ENCODE assay signal across 11 mouse cellular contexts in genomic region chr10:67100011-67100661, GRCm38 (mm10). TPM values are rescaled to one million over a fixed set of nuclear protein-coding genes. Genes with fewer than 3 reads are reported as not detected.
DNase-seq lines count a peak whose midpoint lies in the region; ATAC-seq and TF ChIP-seq lines count a peak whose summit lies in the region.
"Had no signal": no experiment of that assay in that cellular context is flagged by ENCODE, and none has a peak within 500 bp of the region (broad histone marks: within the 10 kb centered on the region; RNA-seq: fewer than 3 reads in every experiment).

No protein-coding gene starts in this region.

- H3K36me3 ChIP-seq in hindbrain, postnatal 0 days (ENCODE audit: insufficient read depth, low read length), result no peaks in the 10 kb centered on the region
- H3K36me3 ChIP-seq in hindbrain, embryonic 10.5 days, result no peaks in the 10 kb centered on the region
- H3K36me3 ChIP-seq: lung, embryonic 15.5 days had no signal

- TF ChIP-seq CTCF in hindbrain, postnatal 0 days (IDR thresholded peaks at IDR 0.05; ENCODE audit: low read depth), result peak; percentile 21; the same call in 1 of the 2 replicates

- peak; percentile 46 for DNase-seq in hindbrain, postnatal 0 days (ENCODE audit: low spot score)
- DNase-seq in hindbrain, embryonic 10.5 days (ENCODE audit: low spot score), result no peak
- DNase-seq in CD4-positive, CD25-positive, alpha-beta regulatory T cell, adult 2 months (ENCODE audit: low read depth, low spot score), result peak; percentile 69
- peak; percentile 82 for DNase-seq in WW6 (ENCODE audit: low read depth, low spot score)
- peak; percentile 44 for DNase-seq in lung, postnatal 14 days
- no peak for DNase-seq in natural killer cell, adult 2 months (ENCODE audit: low spot score in 2 of 2)
- DNase-seq in gastrocnemius, postnatal 14 days, result no peak
- no peak for DNase-seq in embryo, embryonic 9.5 days (ENCODE audit: extremely low spot score)
- DNase-seq: heart, adult 18-20 months; layer of hippocampus, postnatal 36 days had no signal

- no peaks in the 10 kb centered on the region for H3K27me3 ChIP-seq in hindbrain, postnatal 0 days (ENCODE audit: insufficient read depth, low read length)
- H3K27me3 ChIP-seq in hindbrain, embryonic 10.5 days (ENCODE audit: insufficient read depth, poor library complexity, severe bottlenecking), result no peaks in the 10 kb centered on the region
- H3K27me3 ChIP-seq: lung, embryonic 15.5 days had no signal

- no peak for ATAC-seq in hindbrain, postnatal 0 days

- WGBS in hindbrain, postnatal 0 days, result 30% methylated on average over 7 of the region's 7 CpGs
- WGBS in hindbrain, embryonic 10.5 days, result 41% methylated on average over 7 of the region's 7 CpGs

- intact Hi-C loops in gastrocnemius, postnatal 14 days (cut with DNase I; ENCODE audit: low total_unique reads), result no loop called here

- peaks cover 41% of the 10 kb centered on the region for H3K4me1 ChIP-seq in hindbrain, postnatal 0 days (ENCODE audit: insufficient read depth, low read length)
- H3K4me1 ChIP-seq in hindbrain, embryonic 10.5 days (replicated peaks), result peaks cover 88% of the 10 kb centered on the region

- H3K4me3 ChIP-seq in hindbrain, postnatal 0 days (ENCODE audit: low read length), result no peak overlapping the region
- no peak overlapping the region for H3K4me3 ChIP-seq in hindbrain, embryonic 10.5 days
- H3K4me3 ChIP-seq: lung, embryonic 15.5 days had no signal

- peak overlapping the region; percentile 30; the same call in 1 of the 2 replicates for H3K4me2 ChIP-seq in hindbrain, postnatal 0 days (ENCODE audit: low read depth, low read length)
- H3K4me2 ChIP-seq: lung, embryonic 15.5 days had no signal

- H3K27ac ChIP-seq in hindbrain, postnatal 0 days, result no peak overlapping the region
- no peak overlapping the region for H3K27ac ChIP-seq in hindbrain, embryonic 10.5 days
- H3K27ac ChIP-seq: lung, embryonic 15.5 days had no signal

- H3K9me3 ChIP-seq in hindbrain, postnatal 0 days (ENCODE audit: low read length), result no peaks in the 10 kb centered on the region
- no peaks in the 10 kb centered on the region for H3K9me3 ChIP-seq in hindbrain, embryonic 10.5 days
- H3K9me3 ChIP-seq: lung, embryonic 15.5 days had no signal

- H3K9ac ChIP-seq in hindbrain, postnatal 0 days (replicated peaks; ENCODE audit: low read length), result no peak overlapping the region
- H3K9ac ChIP-seq: lung, embryonic 15.5 days had no signal

RNA-seq across cellular contexts. Expression of gene Reep3, which starts 3.4 kb away (rescaled TPM):
- 33.9 and 35.5 TPM in 2 replicates for total RNA-seq in hindbrain, postnatal 0 days (2014; rRNA removed)
- 36.2 and 37.5 TPM in 2 replicates for polyA plus RNA-seq in hindbrain, postnatal 0 days (2015; fragmentation: Nextera tagmentation; extraction: Ambion mirVana)
- polyA plus RNA-seq in hindbrain, embryonic 10.5 days (2016; fragmentation: Nextera tagmentation; extraction: Ambion mirVana), result 34.7 and 35.1 TPM in 2 replicates
- total RNA-seq in gastrocnemius, postnatal 14 days (2021), result 10 to 100 TPM; 16.9 to 18.6 TPM

RNA-seq across cellular contexts. Expression of gene Jmjd1c, which starts 4.2 kb away (rescaled TPM):
- total RNA-seq in hindbrain, postnatal 0 days (2014; rRNA removed), result 53.7 and 54.1 TPM in 2 replicates
- polyA plus RNA-seq in hindbrain, postnatal 0 days (2015; fragmentation: Nextera tagmentation; extraction: Ambion mirVana), result 45.4 and 45.6 TPM in 2 replicates
- polyA plus RNA-seq in hindbrain, embryonic 10.5 days (2016; fragmentation: Nextera tagmentation; extraction: Ambion mirVana), result 32.7 and 36.7 TPM in 2 replicates
- total RNA-seq in gastrocnemius, postnatal 14 days (2021), result 10 to 100 TPM; 24.9 to 26.1 TPM

Comparison
In these comparisons a context has a peak if more than half of its experiments do, and no peak if none do; other contexts are left out.
1. DNase-seq: peak in hindbrain, postnatal 0 days (single experiment), CD4-positive, CD25-positive, alpha-beta regulatory T cell, adult 2 months (single experiment), WW6 (single experiment) and lung, postnatal 14 days (single experiment); none in hindbrain, embryonic 10.5 days (single experiment), natural killer cell, adult 2 months (0 of 2), gastrocnemius, postnatal 14 days (single experiment) and embryo, embryonic 9.5 days (single experiment).